Mouse (Mus musculus) forebrain, embryonic 14.5 days (tissue): ENCODE measurements around the gene Armh1. TPM values are rescaled to one million over a fixed set of nuclear protein-coding genes. Genes with fewer than 3 reads are reported as not detected.

Source experiments
- ATAC-seq: fragments of 200-750 bp; cut with Nextera tagmentation; 2 replicates; pipeline ENCODE4 v1.8.0; 2017; ENCODE audit warnings: mild to moderate bottlenecking, moderate library complexity
- DNase-seq: peaks from one replicate; pipeline ENCODE4 v3.0.0-alpha.2; 2015; ENCODE audit warnings: low spot score
- H3K27ac ChIP-seq: fragments of 300-500 bp; sonication (generic); 2 replicates; pipeline ENCODE4 v1.5.1; 2014; ENCODE audit warnings: low read depth, mild to moderate bottlenecking, control low read depth, low read length, moderate library complexity
- H3K27me3 ChIP-seq: fragments of 300-500 bp; sonication (generic); replicated peaks from 2 replicates; pipeline ENCODE4 v1.6.1; 2014; ENCODE audit warnings: low read length, control low read depth, mixed read lengths; ENCODE audit not compliant: control insufficient read depth, insufficient read depth
- H3K36me3 ChIP-seq: fragments of 300-500 bp; sonication (generic); 2 replicates; pipeline ENCODE4 v1.6.1; 2014; ENCODE audit warnings: low read length, control low read depth; ENCODE audit not compliant: control insufficient read depth, insufficient read depth
- H3K4me1 ChIP-seq: fragments of 300-500 bp; sonication (generic); 2 replicates; pipeline ENCODE4 v1.6.1; 2014; ENCODE audit warnings: antibody characterized with exemption, low read length, control low read depth; ENCODE audit not compliant: control insufficient read depth, insufficient read depth
- H3K4me2 ChIP-seq: fragments of 300-500 bp; sonication (generic); 2 replicates; pipeline ENCODE4 v1.6.1; 2014; ENCODE audit warnings: mild to moderate bottlenecking, control low read depth, low read length
- H3K4me3 ChIP-seq: fragments of 300-500 bp; sonication (generic); 2 replicates; pipeline ENCODE4 v1.5.1; 2014; ENCODE audit warnings: low read depth, low read length, control low read depth
- H3K9ac ChIP-seq: fragments of 300-500 bp; sonication (generic); 2 replicates; pipeline ENCODE4 v1.6.1; 2014; ENCODE audit warnings: mild to moderate bottlenecking, low read length, control low read depth, moderate library complexity
- H3K9me3 ChIP-seq: fragments of 300-500 bp; sonication (generic); replicated peaks from 2 replicates; pipeline ENCODE4 v1.6.1; 2016; ENCODE audit warnings: low read length, control low read depth, mixed read lengths; ENCODE audit not compliant: control insufficient read depth
- WGBS: fragments of 180-500 bp; shearing (Covaris S2); extraction: QIAGEN DNeasy Blood & Tissue Kit; methylation state at CpG from one replicate; pipeline ENCODE4 v1.1.7; 2014; 5-methylcytosine and 5-hydroxymethylcytosine counted together
- polyA plus RNA-seq: library from polyadenylated mRNA; unstranded; fragments of >200 nt; fragmentation: Nextera tagmentation; extraction: Ambion mirVana; gene quantifications from 2 replicates; pipeline ENCODE4 v1.2.1, GENCODE M21; 2014

Armh1 gene
- polyA plus RNA-seq, 1 experiment from 2014 or later, result 0.81 TPM

- Histone ChIP-seq H3K9me3 (no peaks in the 10 kb centered on the region), H3K4me1 (no peaks in the 10 kb centered on the region), H3K36me3 (no peaks in the 10 kb centered on the region), H3K4me3 (no peak overlapping the region), H3K27me3 (no peaks in the 10 kb centered on the region), H3K4me2 (no peak overlapping the region), H3K27ac (no peak overlapping the region), H3K9ac (no peak overlapping the region)
- DNase-seq, result no peak
- 54% methylated on average over 7 of the region's 7 CpGs for WGBS
- no peak for ATAC-seq
These were observed 17.7 kb downstream of the Armh1 start for GRCm38 (mm10) chr4:117234166-117234741.

DNA sequence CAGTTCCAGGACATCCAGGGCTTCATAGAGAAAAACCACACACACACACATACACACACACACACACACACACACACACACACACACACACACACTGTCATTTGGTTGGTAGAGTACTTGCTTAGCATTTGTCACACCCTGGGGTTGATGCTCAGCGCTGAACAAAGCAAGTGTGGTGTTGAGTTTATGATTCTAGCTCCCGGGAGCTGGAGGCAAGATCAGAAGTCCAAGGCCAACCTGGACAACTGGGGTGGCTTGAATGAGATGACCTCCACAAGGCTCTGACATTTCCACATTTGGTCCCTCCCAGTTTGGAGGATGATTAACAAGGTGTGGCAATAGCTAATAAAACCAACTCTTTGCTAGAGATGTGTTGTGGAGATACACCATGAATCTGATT lies 20.7 kb downstream of the Armh1 start:
- ATAC-seq (no peak), DNase-seq (no peak)
- no peak overlapping the region for H3K27ac ChIP-seq
- no peaks in the 10 kb centered on the region for H3K9me3 ChIP-seq
- H3K27me3 ChIP-seq, result no peaks in the 10 kb centered on the region
- H3K4me1 ChIP-seq, result no peaks in the 10 kb centered on the region
- H3K4me3 ChIP-seq, result no peak overlapping the region
- H3K4me2 ChIP-seq, result no peak overlapping the region
- no peak overlapping the region for H3K9ac ChIP-seq
- no peaks in the 10 kb centered on the region for H3K36me3 ChIP-seq
- WGBS, result 90% methylated on average over 2 of the region's 2 CpGs

DNA sequence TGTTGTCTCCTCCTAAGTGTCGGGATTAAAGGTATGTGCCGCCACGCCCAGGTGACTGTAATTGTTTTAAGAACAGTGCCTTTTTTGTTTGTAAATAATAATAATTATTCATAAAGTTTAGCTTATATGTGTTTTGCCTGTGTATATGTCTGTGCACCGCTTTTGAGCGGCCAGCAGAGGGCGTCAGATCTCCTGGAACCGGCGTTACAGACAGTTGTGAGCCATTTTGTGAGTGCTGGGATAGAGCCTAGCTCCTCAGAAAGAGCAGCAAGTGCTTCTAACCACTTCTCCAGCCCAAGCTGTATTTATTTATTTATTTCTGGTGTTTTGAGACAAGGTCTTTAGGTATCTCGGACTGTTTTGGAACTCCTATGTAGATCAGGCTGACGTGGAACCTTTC lies 21.6 kb downstream of the Armh1 start:
- H3K9ac ChIP-seq, result no peak overlapping the region
- no peak for ATAC-seq
- no peaks in the 10 kb centered on the region for H3K36me3 ChIP-seq
- H3K27ac ChIP-seq, result no peak overlapping the region
- no peak for DNase-seq
- H3K4me1 ChIP-seq, result no peaks in the 10 kb centered on the region
- H3K4me2 ChIP-seq, result no peak overlapping the region
- H3K27me3 ChIP-seq, result no peaks in the 10 kb centered on the region
- H3K9me3 ChIP-seq, result no peaks in the 10 kb centered on the region
- 53% methylated on average over 10 of the region's 10 CpGs for WGBS
- H3K4me3 ChIP-seq, result no peak overlapping the region

DNA sequence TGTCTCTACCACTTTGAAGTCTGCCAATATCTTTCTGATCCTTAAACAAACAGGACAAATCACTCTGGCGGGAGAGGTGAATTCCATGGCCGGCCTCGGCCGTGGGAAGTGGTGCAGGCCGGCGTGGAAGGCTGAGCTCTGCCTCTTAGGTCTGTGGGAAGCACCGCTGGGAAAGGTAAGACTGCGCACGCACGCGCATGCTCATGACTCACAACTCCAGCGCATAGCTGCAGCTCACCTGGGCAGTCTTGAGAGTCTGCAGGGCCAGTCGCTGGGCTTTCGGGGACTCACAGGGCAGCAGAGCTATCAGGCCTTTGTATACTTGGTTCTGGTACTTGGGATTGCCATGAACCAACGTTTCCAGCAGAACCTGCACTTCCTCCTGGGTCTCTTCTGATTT lies 22.3 kb downstream of the Armh1 start:
- ATAC-seq (no peak), DNase-seq (no peak)
- Histone ChIP-seq H3K4me1 (no peaks in the 10 kb centered on the region), H3K4me2 (no peak overlapping the region), H3K36me3 (no peaks in the 10 kb centered on the region), H3K27ac (no peak overlapping the region), H3K27me3 (no peaks in the 10 kb centered on the region), H3K9me3 (no peaks in the 10 kb centered on the region), H3K4me3 (no peak overlapping the region), H3K9ac (no peak overlapping the region)
- WGBS, result 77% methylated on average over 15 of the region's 15 CpGs

GRCm38 (mm10) chr4:117225250-117225649 lies 26.7 kb downstream of the Armh1 start:
- no peaks in the 10 kb centered on the region for H3K9me3 ChIP-seq
- no peak overlapping the region for H3K27ac ChIP-seq
- no peak overlapping the region for H3K4me2 ChIP-seq
- DNase-seq (no peak), ATAC-seq (no peak)
- no peaks in the 10 kb centered on the region for H3K27me3 ChIP-seq
- H3K4me1 ChIP-seq, result no peaks in the 10 kb centered on the region
- no peak overlapping the region for H3K9ac ChIP-seq
- no peak overlapping the region for H3K4me3 ChIP-seq
- H3K36me3 ChIP-seq, result no peaks in the 10 kb centered on the region

GRCm38 (mm10) chr4:117224122-117224521 lies 27.8 kb downstream of the Armh1 start:
- Histone ChIP-seq H3K4me2 (no peak overlapping the region), H3K4me1 (no peaks in the 10 kb centered on the region), H3K36me3 (no peaks in the 10 kb centered on the region), H3K27me3 (no peaks in the 10 kb centered on the region), H3K9ac (no peak overlapping the region), H3K4me3 (no peak overlapping the region), H3K27ac (no peak overlapping the region), H3K9me3 (no peaks in the 10 kb centered on the region)
- no peak for DNase-seq
- ATAC-seq, result no peak
- 72% methylated on average over 8 of the region's 8 CpGs for WGBS

DNA sequence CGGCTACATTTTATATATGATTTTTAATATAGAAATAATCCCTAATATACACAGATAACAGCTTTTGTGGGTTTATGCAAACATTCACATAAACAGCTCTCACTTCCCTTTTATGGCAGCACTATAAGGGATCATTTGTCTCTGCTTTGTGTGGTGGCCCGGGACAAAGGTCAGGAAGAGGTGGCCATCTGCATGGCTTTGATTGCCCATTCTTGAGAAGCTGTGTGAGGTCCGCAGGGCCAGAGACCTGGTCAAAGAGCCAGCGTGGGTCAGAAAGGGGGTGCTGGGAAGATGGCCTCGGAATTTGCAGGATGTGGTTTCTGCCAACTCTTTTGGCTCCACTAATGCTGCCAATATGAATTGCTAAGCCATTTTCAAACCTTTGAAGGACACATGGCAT lies 28.9 kb downstream of the Armh1 start:
- Histone ChIP-seq H3K9me3 (no peaks in the 10 kb centered on the region), H3K4me1 (no peaks in the 10 kb centered on the region), H3K36me3 (no peaks in the 10 kb centered on the region), H3K27me3 (no peaks in the 10 kb centered on the region), H3K4me3 (no peak overlapping the region), H3K9ac (no peak overlapping the region), H3K4me2 (no peak overlapping the region), H3K27ac (no peak overlapping the region)
- no peak for ATAC-seq
- WGBS, result 79% methylated on average over 5 of the region's 5 CpGs
- DNase-seq, result no peak

DNA sequence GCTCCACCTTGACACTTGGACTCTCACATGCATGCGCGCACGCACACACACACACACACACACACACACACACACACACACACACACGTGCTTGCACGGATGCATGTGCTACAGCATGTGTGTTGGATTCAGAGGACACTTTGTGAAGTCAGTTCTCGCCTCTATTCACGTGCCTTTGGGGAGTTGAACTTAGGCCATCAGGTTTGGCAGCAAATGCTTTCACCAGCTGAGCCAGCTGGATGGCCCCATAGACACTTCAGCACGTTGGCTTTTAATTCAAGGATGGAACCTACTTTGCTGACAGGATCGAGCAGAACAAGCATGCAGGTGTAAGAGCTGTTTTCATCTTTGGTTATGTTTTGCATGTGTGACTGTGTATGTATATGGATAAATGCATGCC lies 30.1 kb downstream of the Armh1 start:
- no peak for ATAC-seq
- no peak for DNase-seq
- Histone ChIP-seq H3K27ac (no peak overlapping the region), H3K4me2 (no peak overlapping the region), H3K36me3 (no peaks in the 10 kb centered on the region), H3K9me3 (no peaks in the 10 kb centered on the region), H3K4me3 (no peak overlapping the region), H3K4me1 (no peaks in the 10 kb centered on the region), H3K9ac (no peak overlapping the region), H3K27me3 (no peaks in the 10 kb centered on the region)
- 82% methylated on average over 9 of the region's 9 CpGs for WGBS

DNA sequence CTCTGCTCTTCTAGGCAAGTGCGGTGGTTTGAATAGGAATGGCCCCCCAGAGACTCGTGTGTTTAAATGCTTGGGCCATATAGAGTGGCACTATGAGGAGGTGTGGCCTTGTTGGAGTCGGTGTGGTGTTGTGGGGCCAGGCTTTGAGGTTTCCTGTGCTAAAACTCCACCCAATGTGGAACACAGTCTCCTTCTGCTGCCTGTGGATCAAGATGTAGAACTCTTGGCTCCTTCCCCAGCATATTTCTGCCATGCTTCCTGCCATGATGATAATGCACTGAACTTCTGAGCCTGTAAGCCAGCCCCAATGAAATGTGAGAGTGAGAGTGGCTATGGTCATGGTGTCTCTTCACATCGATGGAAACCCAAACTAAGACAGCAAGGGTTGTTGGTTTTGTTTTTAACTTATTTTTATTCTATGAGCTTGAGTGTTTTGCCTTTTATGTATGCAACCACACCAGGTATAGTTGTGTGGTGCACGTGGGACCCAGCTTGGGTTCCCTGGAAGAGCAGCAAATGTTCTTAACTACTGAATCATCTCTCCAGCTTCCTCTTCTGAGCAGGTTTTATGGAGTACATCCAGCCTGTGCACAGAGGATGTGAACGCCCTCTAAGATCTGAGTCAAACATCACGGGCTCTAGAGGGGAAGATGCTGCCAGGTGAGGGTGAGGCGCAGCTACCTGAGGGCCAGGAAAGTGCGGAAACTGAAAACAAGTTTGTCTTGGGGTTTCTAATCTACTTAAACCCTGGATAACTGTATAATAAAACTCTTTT lies 31.0 kb downstream of the Armh1 start:
- no peak overlapping the region for H3K4me2 ChIP-seq
- H3K9ac ChIP-seq, result no peak overlapping the region
- no peak overlapping the region for H3K27ac ChIP-seq
- H3K27me3 ChIP-seq, result no peaks in the 10 kb centered on the region
- no peak for ATAC-seq
- no peaks in the 10 kb centered on the region for H3K9me3 ChIP-seq
- 81% methylated on average over 9 of the region's 9 CpGs for WGBS
- DNase-seq, result no peak
- no peaks in the 10 kb centered on the region for H3K4me1 ChIP-seq
- no peak overlapping the region for H3K4me3 ChIP-seq
- no peaks in the 10 kb centered on the region for H3K36me3 ChIP-seq
